Mouse (Mus musculus) heart, embryonic 15.5 days (tissue): ENCODE results near the gene Rhbdl3. TPM values are rescaled to one million over a fixed set of nuclear protein-coding genes. Genes with fewer than 3 reads are reported as not detected.
"Not testable (repeated sequence)": the region's sequence is repeated elsewhere in the genome, so short reads cannot be mapped to it uniquely, and the experiment has no call there.

Source experiments
- ATAC-seq: fragments of 200-750 bp; cut with Nextera tagmentation; replicated peaks from 2 replicates; pipeline ENCODE4 v1.8.0; 2017; ENCODE audit warnings: low read depth, moderate TSS enrichment; ENCODE audit not compliant: insufficient number of reproducible peaks, insufficient read depth, low FRiP score
- H3K27ac ChIP-seq: fragments of 300-500 bp; sonication (generic); 2 replicates; pipeline ENCODE4 v1.5.1; 2015; ENCODE audit warnings: mild to moderate bottlenecking, inconsistent platforms
- H3K27me3 ChIP-seq: fragments of 300-500 bp; sonication (generic); 2 replicates; pipeline ENCODE4 v1.6.1; 2015; ENCODE audit warnings: inconsistent platforms
- H3K36me3 ChIP-seq: fragments of 300-500 bp; sonication (generic); 2 replicates; pipeline ENCODE4 v1.6.1; 2015; ENCODE audit warnings: mild to moderate bottlenecking, inconsistent platforms
- H3K4me1 ChIP-seq: fragments of 300-500 bp; sonication (generic); replicated peaks from 2 replicates; pipeline ENCODE4 v1.6.1; 2015; ENCODE audit warnings: inconsistent platforms
- H3K4me2 ChIP-seq: fragments of 300-500 bp; sonication (generic); 2 replicates; pipeline ENCODE4 v1.6.1; 2015; ENCODE audit warnings: inconsistent platforms, mild to moderate bottlenecking, moderate library complexity
- H3K4me3 ChIP-seq: fragments of 300-500 bp; sonication (generic); 2 replicates; pipeline ENCODE4 v1.5.1; 2015; ENCODE audit warnings: mild to moderate bottlenecking, inconsistent platforms
- H3K9ac ChIP-seq: fragments of 300-500 bp; sonication (generic); 2 replicates; pipeline ENCODE4 v1.6.1; 2015; ENCODE audit warnings: mild to moderate bottlenecking, inconsistent platforms
- H3K9me3 ChIP-seq: fragments of 300-500 bp; sonication (generic); replicated peaks from 2 replicates; pipeline ENCODE4 v1.6.1; 2016; ENCODE audit warnings: inconsistent platforms
- WGBS: fragments of 180-500 bp; shearing (Covaris S2); methylation state at CpG from one replicate; pipeline ENCODE4 v1.1.7; 2015; ENCODE audit warnings: mixed read lengths; 5-methylcytosine and 5-hydroxymethylcytosine counted together
- polyA plus RNA-seq: library from polyadenylated mRNA; unstranded; fragments of >200 nt; fragmentation: Nextera tagmentation; extraction: Ambion mirVana; gene quantifications from 2 replicates; pipeline ENCODE4 v1.2.1, GENCODE M21; 2015

The Rhbdl3 gene
- polyA plus RNA-seq, 1 experiment from 2014 or later: 1.7 TPM

DNA sequence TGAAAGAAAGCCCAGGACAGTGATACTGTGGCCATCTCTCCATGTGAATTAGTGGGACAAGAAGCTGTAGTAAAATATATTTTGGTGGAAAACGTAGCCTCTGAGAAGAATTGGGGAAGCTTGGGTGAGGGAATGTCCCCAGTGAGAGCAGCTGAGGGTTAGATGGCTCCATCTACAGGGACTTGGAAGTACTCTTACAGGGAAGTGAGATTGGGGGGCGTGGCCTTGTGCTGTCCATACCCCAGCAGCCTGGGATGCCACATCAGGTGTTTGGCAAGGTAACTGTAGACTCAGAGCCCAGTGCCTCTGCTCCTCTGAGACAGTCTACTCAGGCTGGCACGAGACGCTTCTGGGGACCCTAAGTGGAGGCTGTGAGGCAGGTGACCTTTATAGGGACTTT lies 54.1 kb downstream of the Rhbdl3 start:
- no peaks in the 10 kb centered on the region for H3K4me1 ChIP-seq
- no peaks in the 10 kb centered on the region for H3K9me3 ChIP-seq
- no peak for ATAC-seq
- H3K36me3 ChIP-seq: no peaks in the 10 kb centered on the region
- no peak overlapping the region for H3K4me2 ChIP-seq
- no peaks in the 10 kb centered on the region for H3K27me3 ChIP-seq
- 30% methylated on average over 4 of the region's 4 CpGs for WGBS
- H3K27ac ChIP-seq: no peak overlapping the region
- H3K4me3 ChIP-seq: no peak overlapping the region
- H3K9ac ChIP-seq: no peak overlapping the region

DNA sequence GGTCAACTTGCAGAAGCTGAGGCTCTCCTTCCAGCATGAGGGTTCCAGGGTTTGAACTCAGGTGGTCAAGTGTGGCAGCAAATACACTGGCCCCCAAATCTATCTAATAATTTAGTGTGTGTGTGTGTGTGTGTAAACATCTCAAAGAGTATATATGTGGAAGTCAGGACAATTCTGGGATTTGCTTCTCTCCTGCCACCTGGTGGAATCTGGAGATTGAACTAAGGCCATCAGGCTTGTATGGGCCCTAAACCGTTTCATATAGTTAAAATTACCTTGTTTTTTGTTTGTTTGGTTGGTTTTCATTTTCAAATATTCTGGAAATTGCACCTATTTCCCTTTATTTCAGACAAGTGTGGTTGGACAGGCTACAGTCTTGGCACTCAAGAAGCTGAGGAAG lies 68.2 kb downstream of the Rhbdl3 start:
- no peak overlapping the region for H3K4me3 ChIP-seq
- H3K9ac ChIP-seq: no peak overlapping the region
- no peaks in the 10 kb centered on the region for H3K9me3 ChIP-seq
- WGBS: 89% methylated on average over 1 of the region's 1 CpGs
- peaks cover 54% of the 10 kb centered on the region for H3K36me3 ChIP-seq
- no peak overlapping the region for H3K27ac ChIP-seq
- H3K27me3 ChIP-seq: no peaks in the 10 kb centered on the region
- no peak overlapping the region for H3K4me2 ChIP-seq
- no peak for ATAC-seq
- H3K4me1 ChIP-seq: no peaks in the 10 kb centered on the region

DNA sequence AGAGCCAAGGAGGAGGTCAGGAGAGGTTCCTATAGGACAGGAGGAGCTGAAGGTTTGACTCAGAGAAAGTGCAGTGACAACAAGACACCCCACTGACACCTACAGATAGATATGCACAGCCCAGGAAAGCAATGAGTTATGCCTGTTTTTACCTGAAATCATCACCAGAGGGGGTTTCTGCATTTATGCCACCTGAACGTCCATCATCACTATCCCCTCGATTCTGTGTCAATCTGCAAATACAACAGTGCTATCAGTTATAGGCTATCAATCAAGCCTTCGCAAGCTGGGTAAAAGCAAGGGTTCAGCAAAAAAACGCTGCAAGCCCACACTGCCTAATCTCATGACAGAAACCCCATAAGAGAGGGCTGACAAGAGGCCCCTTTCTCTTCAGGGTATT lies 75.9 kb downstream of the Rhbdl3 start:
- ATAC-seq: no peak
- Histone ChIP-seq H3K4me3 (no peak overlapping the region), H3K27ac (no peak overlapping the region), H3K36me3 (peaks cover 23% of the 10 kb centered on the region), H3K9ac (no peak overlapping the region), H3K4me2 (no peak overlapping the region), H3K4me1 (peaks cover 10% of the 10 kb centered on the region; the same call in 1 of the 2 replicates), H3K9me3 (no peaks in the 10 kb centered on the region), H3K27me3 (no peaks in the 10 kb centered on the region)
- WGBS: 67% methylated on average over 4 of the region's 4 CpGs

DNA sequence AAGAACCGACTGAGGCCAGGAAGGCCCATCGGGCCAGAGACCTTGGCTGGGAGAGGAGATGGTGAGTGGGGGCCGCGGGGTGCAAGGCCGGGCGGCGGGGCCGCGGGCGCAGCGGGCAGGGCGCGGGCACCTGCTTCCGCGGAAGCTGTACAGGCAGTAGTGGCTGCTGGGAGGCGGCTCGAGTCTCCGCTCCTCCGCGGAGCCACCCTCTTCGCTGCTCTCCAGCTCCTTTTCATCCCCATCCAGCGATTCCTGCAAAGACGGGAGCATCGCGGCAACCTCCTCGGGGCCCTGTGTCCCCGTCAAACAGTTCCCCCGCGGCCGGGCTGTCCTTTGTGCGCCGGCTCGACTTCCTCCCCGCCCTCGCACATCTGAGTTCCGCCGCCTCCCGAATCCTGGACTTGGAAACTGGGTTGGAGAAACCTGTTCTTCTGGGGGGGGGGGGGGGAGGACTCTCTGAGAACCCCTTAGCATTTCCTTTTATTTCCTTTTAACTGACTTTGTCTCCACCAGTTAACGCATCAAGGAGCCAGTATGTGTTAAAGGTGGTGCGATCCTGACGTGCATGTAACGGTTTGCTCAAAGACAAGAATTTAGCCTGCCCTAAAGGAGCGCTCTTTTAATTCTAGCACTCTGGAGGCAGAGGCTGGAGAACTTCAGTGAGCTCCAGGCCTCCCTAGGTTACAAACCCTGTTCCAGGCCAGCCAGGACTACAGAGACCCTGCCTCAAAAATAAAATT lies 77.2 kb downstream of the Rhbdl3 start, which contains the start of gene 5730455P16Rik:
TSS of gene 5730455P16Rik (minus strand) at position 323 of the 740 bp plus-strand sequence.
- no peaks in the 10 kb centered on the region for H3K9me3 ChIP-seq
- peak; percentile 76 for ATAC-seq

DNA sequence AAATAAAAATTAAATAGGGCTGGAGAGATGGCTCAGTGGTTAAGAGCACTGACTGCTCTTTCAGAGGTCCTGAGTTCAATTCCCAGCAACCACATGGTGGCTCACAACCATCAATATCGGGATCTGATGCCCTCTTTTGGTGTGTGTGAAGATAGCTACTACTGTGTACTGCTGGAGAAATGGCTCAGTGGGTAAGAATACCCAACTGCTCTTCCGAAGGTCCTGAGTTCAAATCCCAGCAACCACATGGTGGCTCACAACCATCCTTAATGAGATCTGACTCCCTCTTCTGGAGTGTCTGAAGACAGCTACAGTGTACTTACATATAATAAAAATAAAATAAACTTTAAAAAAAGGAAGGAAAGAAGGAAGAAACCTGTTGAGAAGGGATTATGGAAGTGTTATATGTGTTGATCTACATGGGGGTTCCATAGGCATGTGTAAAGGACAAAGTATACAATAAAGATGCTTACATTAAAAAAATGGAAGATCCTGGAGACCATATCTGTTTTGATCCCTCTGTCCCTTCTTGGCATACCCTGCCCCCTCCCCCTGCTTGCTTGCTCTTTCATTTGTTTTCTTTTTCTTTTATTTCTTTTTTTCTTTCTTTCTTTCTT lies 77.8 kb downstream of the Rhbdl3 start:
- not testable (repeated sequence) for H3K27me3 ChIP-seq, H3K36me3 ChIP-seq, H3K9me3 ChIP-seq, ATAC-seq
- H3K4me3 ChIP-seq: peak overlapping the region; percentile 75
- H3K4me2 ChIP-seq: peak overlapping the region; percentile 85
- peak overlapping the region; percentile 82; the same call in 1 of the 2 replicates for H3K27ac ChIP-seq
- H3K9ac ChIP-seq: 0 out of 2 replicates have a peak overlapping the region, but pooled peaks have one; percentile 93
- 49% methylated on average over 2 of the region's 2 CpGs for WGBS
- peaks cover 14% of the 10 kb centered on the region; the same call in 1 of the 2 replicates for H3K4me1 ChIP-seq

More for the DNA sequence above, 77.2 kb downstream of the Rhbdl3 start, which contains the start of gene 5730455P16Rik:
- H3K9ac ChIP-seq: peak within 1 kb of the TSS; percentile 93
- H3K27ac ChIP-seq: peak within 1 kb of the TSS; percentile 82
- peaks cover 14% of the 10 kb centered on the region; the same call in 1 of the 2 replicates for H3K4me1 ChIP-seq
- 2% methylated on average over 43 of the region's 43 CpGs for WGBS
- peaks cover 15% of the 10 kb centered on the region; the same call in 1 of the 2 replicates for H3K36me3 ChIP-seq
- peak within 1 kb of the TSS; percentile 85 for H3K4me2 ChIP-seq
- H3K27me3 ChIP-seq: no peaks in the 10 kb centered on the region
- peak within 1 kb of the TSS; percentile 75 for H3K4me3 ChIP-seq

DNA sequence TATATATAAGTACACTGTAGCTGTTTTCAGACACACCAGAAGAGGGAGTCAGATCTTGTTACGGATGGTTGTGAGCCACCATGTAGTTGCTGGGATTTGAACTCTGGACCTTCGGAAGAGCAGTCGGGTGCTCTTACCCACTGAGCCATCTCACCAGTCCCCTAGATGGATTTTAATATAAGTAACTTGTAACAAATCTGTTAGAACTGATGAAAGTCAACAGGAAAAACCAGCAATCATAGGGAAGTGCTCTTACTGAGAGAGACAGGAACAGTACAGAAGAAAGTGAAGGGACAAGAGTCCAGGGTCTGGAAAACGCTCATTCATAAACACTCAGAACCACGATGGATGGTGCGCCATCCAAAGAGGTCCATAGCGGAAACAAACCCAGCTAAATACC lies 78.5 kb downstream of the Rhbdl3 start:
- H3K4me1 ChIP-seq: peaks cover 14% of the 10 kb centered on the region; the same call in 1 of the 2 replicates
- not testable (repeated sequence) for H3K27ac ChIP-seq, H3K36me3 ChIP-seq, H3K4me3 ChIP-seq, ATAC-seq, H3K4me2 ChIP-seq, H3K27me3 ChIP-seq, H3K9ac ChIP-seq, H3K9me3 ChIP-seq
- WGBS: 93% methylated on average over 7 of the region's 7 CpGs

DNA sequence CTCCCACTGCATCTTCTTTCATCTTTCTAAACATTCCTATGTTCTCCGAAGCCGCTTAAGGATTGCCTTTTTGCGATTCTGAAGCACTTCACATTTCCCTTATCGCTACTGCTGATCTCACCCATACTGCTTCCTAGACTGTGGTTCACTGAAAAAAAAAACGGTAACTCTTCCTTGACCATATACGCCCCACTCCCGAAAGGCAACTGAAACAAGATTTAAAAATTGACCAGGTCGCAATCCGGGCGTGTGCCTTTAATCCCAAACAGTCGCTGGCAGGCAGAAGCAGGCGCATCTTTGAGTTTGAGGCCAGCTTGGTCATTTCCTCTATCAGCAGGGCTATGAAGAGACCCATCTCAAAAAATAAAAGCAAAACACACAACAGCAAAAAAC lies 81.9 kb downstream of the Rhbdl3 start:
- H3K36me3 ChIP-seq: peaks cover 14% of the 10 kb centered on the region
- no peak for ATAC-seq
- H3K9me3 ChIP-seq: no peaks in the 10 kb centered on the region
- H3K4me2 ChIP-seq: peak overlapping the region; percentile 70
- peak overlapping the region; percentile 46; the same call in 1 of the 2 replicates for H3K9ac ChIP-seq
- peak overlapping the region; percentile 91 for H3K27ac ChIP-seq
- WGBS: 5% methylated on average over 12 of the region's 12 CpGs
- peak overlapping the region; percentile 78 for H3K4me3 ChIP-seq
- no peaks in the 10 kb centered on the region for H3K27me3 ChIP-seq
- peaks cover 31% of the 10 kb centered on the region for H3K4me1 ChIP-seq

DNA sequence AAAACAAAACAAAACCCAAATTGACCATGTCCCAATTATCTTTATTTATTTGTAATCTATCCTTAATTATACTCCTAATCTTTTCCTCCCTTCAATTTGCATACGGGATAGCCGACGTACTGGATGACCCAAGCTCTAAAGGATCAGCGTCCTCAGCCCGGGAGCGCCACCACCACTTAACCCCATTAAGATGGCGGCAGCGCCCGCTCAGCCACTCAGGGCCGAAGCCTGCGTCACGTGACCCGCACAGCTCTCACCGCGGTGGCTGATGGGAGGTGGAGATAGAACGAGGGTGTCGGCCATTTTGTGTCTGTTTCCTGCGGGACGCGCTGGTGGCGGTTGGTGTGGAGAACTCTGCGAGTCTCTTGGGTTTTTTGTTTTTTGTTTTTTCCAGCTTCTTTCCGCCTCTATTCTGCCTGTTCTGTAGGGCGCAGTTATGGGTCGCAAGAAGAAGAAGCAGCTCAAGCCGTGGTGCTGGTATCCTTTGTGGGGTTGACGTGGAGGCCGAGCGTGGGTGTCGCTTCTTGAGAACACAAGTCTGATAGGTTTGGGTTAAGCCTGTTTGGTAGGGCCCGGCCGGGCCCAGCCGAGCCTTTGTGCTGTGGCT lies 82.4 kb downstream of the Rhbdl3 start, which contains the start of gene Zfp207:
TSS of gene Zfp207 (plus strand) at position 261 of the 607 bp plus-strand sequence.
- peak within 1 kb of the TSS; percentile 91 for H3K27ac ChIP-seq
- H3K4me3 ChIP-seq: peak within 1 kb of the TSS; percentile 78
- under 1% methylated on average over 33 of the region's 33 CpGs for WGBS
- H3K9ac ChIP-seq: peak within 1 kb of the TSS; percentile 93
- peaks cover 18% of the 10 kb centered on the region for H3K36me3 ChIP-seq
- no peaks in the 10 kb centered on the region for H3K9me3 ChIP-seq
- peak; percentile 92 for ATAC-seq
- peaks cover 31% of the 10 kb centered on the region for H3K4me1 ChIP-seq
- peak within 1 kb of the TSS; percentile 75 for H3K4me2 ChIP-seq
- no peaks in the 10 kb centered on the region for H3K27me3 ChIP-seq

DNA sequence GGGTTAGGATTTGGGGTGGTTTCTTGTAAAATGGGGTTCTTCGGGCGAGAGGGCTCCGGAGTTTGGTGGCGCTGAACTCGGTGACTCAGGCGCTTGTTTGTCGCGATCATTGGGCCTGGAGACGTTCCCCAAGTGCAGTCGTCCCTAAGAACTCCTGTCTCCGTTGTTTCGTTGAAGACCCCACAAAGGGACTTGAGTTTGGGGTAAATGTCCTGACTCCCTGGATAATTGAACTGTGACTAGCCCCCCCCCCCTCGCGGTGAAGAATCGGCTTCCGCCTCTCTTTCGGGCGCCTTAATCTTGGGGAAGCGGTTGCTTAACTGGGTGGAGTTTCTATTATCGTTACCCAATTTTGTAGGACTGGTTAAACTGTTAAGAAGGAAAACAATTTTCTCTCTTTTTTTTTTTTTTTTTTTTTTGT lies 82.9 kb downstream of the Rhbdl3 start:
- Histone ChIP-seq H3K4me2 (0 out of 2 replicates have a peak overlapping the region, but pooled peaks have one; percentile 16), H3K27ac (peak overlapping the region; percentile 91), H3K9me3 (no peaks in the 10 kb centered on the region), H3K4me1 (peaks cover 28% of the 10 kb centered on the region), H3K4me3 (peak overlapping the region; percentile 78), H3K36me3 (peaks cover 23% of the 10 kb centered on the region), H3K27me3 (no peaks in the 10 kb centered on the region), H3K9ac (peak overlapping the region; percentile 93)
- peak; percentile 15; the same call in 1 of the 2 replicates for ATAC-seq
- under 1% methylated on average over 20 of the region's 20 CpGs for WGBS

DNA sequence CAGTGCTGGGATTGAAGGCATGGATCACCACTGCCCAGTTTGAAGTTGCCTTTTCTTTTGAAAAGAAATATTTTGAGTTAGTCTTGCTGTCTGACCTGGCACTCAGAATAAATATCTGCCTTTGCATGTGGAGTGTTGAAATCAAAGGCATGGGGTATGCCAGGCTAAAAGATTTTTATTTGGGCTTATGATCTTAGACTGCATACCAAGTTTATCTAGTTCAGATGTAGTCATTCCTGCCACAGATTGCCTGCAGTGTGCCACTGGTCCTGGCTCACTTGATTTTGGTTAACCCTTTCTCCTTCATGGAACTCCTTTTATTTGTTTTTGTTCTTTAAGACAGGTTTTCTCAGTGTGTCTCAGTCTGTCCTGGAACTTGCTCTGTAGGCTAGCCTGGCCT lies 83.7 kb downstream of the Rhbdl3 start:
- Histone ChIP-seq H3K9me3 (no peaks in the 10 kb centered on the region), H3K4me2 (peak overlapping the region; percentile 75), H3K4me1 (peaks cover 28% of the 10 kb centered on the region), H3K9ac (peak overlapping the region; percentile 55), H3K27ac (no peak overlapping the region), H3K27me3 (no peaks in the 10 kb centered on the region), H3K36me3 (peaks cover 30% of the 10 kb centered on the region), H3K4me3 (peak overlapping the region; percentile 60)
- ATAC-seq: no peak

DNA sequence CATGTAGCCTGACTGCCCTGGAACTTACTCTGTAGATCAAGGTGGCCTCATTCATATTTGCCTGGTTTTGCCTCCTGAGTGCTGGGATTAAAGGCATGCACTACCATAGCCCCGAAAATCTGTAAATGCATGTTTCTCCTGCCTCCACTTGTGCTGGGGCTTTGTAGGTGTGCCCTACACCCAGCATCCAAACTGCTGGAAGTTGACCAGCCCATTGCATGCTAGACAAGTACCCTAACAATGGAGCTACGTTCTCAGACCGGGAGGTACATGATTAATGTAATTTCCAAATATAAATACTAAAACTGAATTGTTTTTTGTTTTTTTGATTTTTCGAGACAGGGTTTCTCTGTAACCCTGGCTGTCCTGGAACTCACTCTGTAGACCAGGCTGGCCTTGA lies 84.3 kb downstream of the Rhbdl3 start:
- H3K27ac ChIP-seq: no peak overlapping the region
- WGBS: 41% methylated on average over 4 of the region's 4 CpGs

More for the DNA sequence above, 84.3 kb downstream of the Rhbdl3 start:
- H3K9ac ChIP-seq: peak overlapping the region; percentile 55
- no peak for ATAC-seq
- H3K4me3 ChIP-seq: peak overlapping the region; percentile 60
- H3K36me3 ChIP-seq: peaks cover 35% of the 10 kb centered on the region
- no peaks in the 10 kb centered on the region for H3K9me3 ChIP-seq
- peaks cover 28% of the 10 kb centered on the region for H3K4me1 ChIP-seq
- peak overlapping the region; percentile 75 for H3K4me2 ChIP-seq
- no peaks in the 10 kb centered on the region for H3K27me3 ChIP-seq
